Mouse (Mus musculus) heart, embryonic 11.5 days (tissue): ENCODE data around the gene Hyou1. TPM values are rescaled to one million over a fixed set of nuclear protein-coding genes. Genes with fewer than 3 reads are reported as not detected.
A peak's percentile ranks its signal among the peaks of the same experiment; 100 is the strongest.

Source experiments
- ATAC-seq: fragments of 200-750 bp; cut with Nextera tagmentation; replicated peaks from 2 replicates; pipeline ENCODE4 v1.8.0; 2017; ENCODE audit warnings: moderate library complexity; ENCODE audit not compliant: insufficient number of reproducible peaks, low FRiP score, low TSS enrichment
- H3K27ac ChIP-seq: fragments of 300-500 bp; sonication (generic); 2 replicates; pipeline ENCODE4 v1.5.1; 2014; ENCODE audit warnings: mild to moderate bottlenecking, low read depth, low read length
- H3K27me3 ChIP-seq: fragments of 300-500 bp; sonication (generic); 2 replicates; pipeline ENCODE4 v1.6.1; 2014; ENCODE audit warnings: mild to moderate bottlenecking, low read length, mixed read lengths; ENCODE audit not compliant: control insufficient read depth, insufficient read depth
- H3K36me3 ChIP-seq: fragments of 300-500 bp; sonication (generic); 2 replicates; pipeline ENCODE4 v1.6.1; 2014; ENCODE audit warnings: mild to moderate bottlenecking, low read length, moderate library complexity, mixed read lengths; ENCODE audit not compliant: control insufficient read depth, insufficient read depth
- H3K4me1 ChIP-seq: fragments of 300-500 bp; sonication (generic); 2 replicates; pipeline ENCODE4 v1.6.1; 2014; ENCODE audit warnings: low read length; ENCODE audit not compliant: control insufficient read depth, insufficient read depth
- H3K4me2 ChIP-seq: fragments of 300-500 bp; sonication (generic); 2 replicates; pipeline ENCODE4 v1.6.1; 2014; ENCODE audit warnings: mild to moderate bottlenecking, moderate library complexity
- H3K4me3 ChIP-seq: fragments of 300-500 bp; sonication (generic); 2 replicates; pipeline ENCODE4 v1.5.1; 2014; ENCODE audit warnings: low read depth, low read length
- H3K9ac ChIP-seq: fragments of 300-500 bp; sonication (generic); 2 replicates; pipeline ENCODE4 v1.6.1; 2014; ENCODE audit warnings: mild to moderate bottlenecking, low read depth, low read length, moderate library complexity
- H3K9me3 ChIP-seq: fragments of 300-500 bp; sonication (generic); replicated peaks from 2 replicates; pipeline ENCODE4 v1.6.1; 2016; ENCODE audit warnings: low read length; ENCODE audit not compliant: control insufficient read depth
- WGBS: fragments of 180-500 bp; shearing (Covaris S2); extraction: QIAGEN DNeasy Blood & Tissue Kit; methylation state at CpG from one replicate; pipeline ENCODE4 v1.1.7; 2014; ENCODE audit not compliant: insufficient replicate concordance; 5-methylcytosine and 5-hydroxymethylcytosine counted together
- polyA plus RNA-seq: library from polyadenylated mRNA; unstranded; fragments of >200 nt; fragmentation: Nextera tagmentation; extraction: Ambion mirVana; gene quantifications from 2 replicates; pipeline ENCODE4 v1.2.1, GENCODE M21; 2014

Gene Hyou1
- polyA plus RNA-seq, 1 experiment from 2014 or later = 18.2 TPM

GRCm38 (mm10) chr9:44336964-44337363 is 42.3 kb upstream of the Hyou1 start:
- Histone ChIP-seq H3K4me3 (peak overlapping the region; percentile 78), H3K27me3 (no peaks in the 10 kb centered on the region), H3K36me3 (peaks cover 20% of the 10 kb centered on the region), H3K4me1 (peaks cover 9% of the 10 kb centered on the region; the same call in 1 of the 2 replicates), H3K9ac (peak overlapping the region; percentile 40), H3K9me3 (no peaks in the 10 kb centered on the region), H3K27ac (no peak overlapping the region), H3K4me2 (peak overlapping the region; percentile 85)
- 60% methylated on average over 3 of the region's 3 CpGs for WGBS
- ATAC-seq = no peak

- ATAC-seq = no peak
- Histone ChIP-seq H3K9ac (peak overlapping the region; percentile 56; the same call in 1 of the 2 replicates), H3K27ac (no peak overlapping the region), H3K9me3 (no peaks in the 10 kb centered on the region), H3K4me2 (peak overlapping the region; percentile 85), H3K4me1 (peaks cover 16% of the 10 kb centered on the region), H3K36me3 (peaks cover 17% of the 10 kb centered on the region), H3K27me3 (no peaks in the 10 kb centered on the region), H3K4me3 (peak overlapping the region; percentile 78)
- 67% methylated on average over 9 of the region's 9 CpGs for WGBS
These were observed 41.7 kb upstream of the Hyou1 start for GRCm38 (mm10) chr9:44337436-44338169.

GRCm38 (mm10) chr9:44338574-44338973 is 40.7 kb upstream of the Hyou1 start:
- H3K27ac ChIP-seq = no peak overlapping the region
- H3K9ac ChIP-seq = no peak overlapping the region
- no peak for ATAC-seq
- 85% methylated on average over 5 of the region's 5 CpGs for WGBS
- no peaks in the 10 kb centered on the region for H3K27me3 ChIP-seq
- H3K4me3 ChIP-seq = peak overlapping the region; percentile 16; the same call in 1 of the 2 replicates
- H3K36me3 ChIP-seq = peaks cover 7% of the 10 kb centered on the region
- H3K4me2 ChIP-seq = peak overlapping the region; percentile 21; the same call in 1 of the 2 replicates
- H3K9me3 ChIP-seq = no peaks in the 10 kb centered on the region
- peaks cover 23% of the 10 kb centered on the region for H3K4me1 ChIP-seq

GRCm38 (mm10) chr9:44341487-44341886 is 37.8 kb upstream of the Hyou1 start:
- H3K4me3 ChIP-seq = peak overlapping the region; percentile 39
- peaks cover 22% of the 10 kb centered on the region for H3K4me1 ChIP-seq
- no peaks in the 10 kb centered on the region for H3K9me3 ChIP-seq
- H3K27ac ChIP-seq = peak overlapping the region; percentile 100
- WGBS = 84% methylated on average over 5 of the region's 5 CpGs
- peaks cover 7% of the 10 kb centered on the region for H3K36me3 ChIP-seq
- ATAC-seq = no peak
- peak overlapping the region; percentile 94 for H3K9ac ChIP-seq
- no peaks in the 10 kb centered on the region for H3K27me3 ChIP-seq
- no peak overlapping the region; the same call in 1 of the 2 replicates for H3K4me2 ChIP-seq

GRCm38 (mm10) chr9:44342173-44342572 is 37.1 kb upstream of the Hyou1 start:
- peak overlapping the region; percentile 84 for H3K4me3 ChIP-seq
- peak overlapping the region; percentile 94 for H3K9ac ChIP-seq
- H3K4me2 ChIP-seq = peak overlapping the region; percentile 63
- peaks cover 11% of the 10 kb centered on the region for H3K36me3 ChIP-seq
- ATAC-seq = peak; percentile 72
- WGBS = 37% methylated on average over 3 of the region's 3 CpGs
- H3K27me3 ChIP-seq = no peaks in the 10 kb centered on the region
- H3K4me1 ChIP-seq = peaks cover 19% of the 10 kb centered on the region
- H3K9me3 ChIP-seq = no peaks in the 10 kb centered on the region
- peak overlapping the region; percentile 100 for H3K27ac ChIP-seq

GRCm38 (mm10) chr9:44342605-44343004 is 36.7 kb upstream of the Hyou1 start:
- Histone ChIP-seq H3K9ac (peak overlapping the region; percentile 94), H3K4me2 (peak overlapping the region; percentile 63), H3K9me3 (no peaks in the 10 kb centered on the region), H3K4me3 (peak overlapping the region; percentile 84), H3K27me3 (no peaks in the 10 kb centered on the region), H3K36me3 (peaks cover 15% of the 10 kb centered on the region), H3K4me1 (peaks cover 17% of the 10 kb centered on the region), H3K27ac (peak overlapping the region; percentile 100)
- ATAC-seq = no peak
- WGBS = 64% methylated on average over 1 of the region's 1 CpGs

- H3K4me1 ChIP-seq = peaks cover 16% of the 10 kb centered on the region
- H3K27me3 ChIP-seq = no peaks in the 10 kb centered on the region
- peaks cover 17% of the 10 kb centered on the region for H3K36me3 ChIP-seq
- ATAC-seq = peak; percentile 76
- H3K4me2 ChIP-seq = peak overlapping the region; percentile 63
- WGBS = 5% methylated on average over 6 of the region's 6 CpGs
- peak overlapping the region; percentile 94 for H3K9ac ChIP-seq
- H3K27ac ChIP-seq = peak overlapping the region; percentile 100
- H3K4me3 ChIP-seq = peak overlapping the region; percentile 84
- no peaks in the 10 kb centered on the region for H3K9me3 ChIP-seq
These were observed 36.0 kb upstream of the Hyou1 start for GRCm38 (mm10) chr9:44343290-44343689.

GRCm38 (mm10) chr9:44343781-44344421 is 35.4 kb upstream of the Hyou1 start, which contains the start of gene Hmbs:
Gene Hmbs (minus strand): TSS chr9:44344228.
- peaks cover 18% of the 10 kb centered on the region for H3K36me3 ChIP-seq
- ATAC-seq = peak; percentile 90
- no peaks in the 10 kb centered on the region for H3K27me3 ChIP-seq
- H3K9me3 ChIP-seq = no peaks in the 10 kb centered on the region
- under 1% methylated on average over 39 of the region's 39 CpGs for WGBS
- H3K4me3 ChIP-seq = peak within 1 kb of the TSS; percentile 84
- H3K4me2 ChIP-seq = peak within 1 kb of the TSS; percentile 63
- peak within 1 kb of the TSS; percentile 100 for H3K27ac ChIP-seq
- peak within 1 kb of the TSS; percentile 94 for H3K9ac ChIP-seq
- H3K4me1 ChIP-seq = peaks cover 16% of the 10 kb centered on the region
